Mouse (Mus musculus) ES-Bruce4 (cell line): ENCODE results near the gene Insl3.

Experiments used
- CTCF ChIP-seq: IDR thresholded peaks from one replicate; pipeline ENCODE4 v1.8.1; 2011; ENCODE audit warnings: low read depth, low read length
- POLR2A ChIP-seq: IDR thresholded peaks from one replicate; pipeline ENCODE4 v1.8.1; 2011; ENCODE audit warnings: low read length; ENCODE audit not compliant: insufficient read depth

GRCm38 (mm10) chr8:71675456-71676019 is 13.5 kb upstream of the Insl3 start:
- TF ChIP-seq CTCF: no peak
- no peak for TF ChIP-seq POLR2A
